Mouse (Mus musculus): ENCODE results near the gene Lrrc26.

- TF ChIP-seq POLR2A (IDR thresholded peaks at IDR 0.05; ENCODE audit: extremely low read depth, insufficient read depth, low read length) (no peak), CTCF (IDR thresholded peaks at IDR 0.05; ENCODE audit: extremely low read depth, insufficient read depth, low read length) (no peak)
These were observed 15.2 kb downstream of the Lrrc26 start for GRCm38 (mm10) chr2:25304657-25305541.

Data from cortical plate, adult 2 months (tissue).